Mouse (Mus musculus) liver, embryonic 14.5 days (tissue): ENCODE data around the gene 4930442H23Rik.

ENCODE experiments used
- CTCF ChIP-seq: IDR thresholded peaks from 2 replicates; pipeline ENCODE4 v1.5.1; 2016; ENCODE audit warnings: antibody characterized with exemption, low read depth, control low read depth
- EP300 ChIP-seq: IDR thresholded peaks from 2 replicates; pipeline ENCODE4 v1.6.1; 2016; ENCODE audit warnings: antibody characterized with exemption, low read depth

DNA sequence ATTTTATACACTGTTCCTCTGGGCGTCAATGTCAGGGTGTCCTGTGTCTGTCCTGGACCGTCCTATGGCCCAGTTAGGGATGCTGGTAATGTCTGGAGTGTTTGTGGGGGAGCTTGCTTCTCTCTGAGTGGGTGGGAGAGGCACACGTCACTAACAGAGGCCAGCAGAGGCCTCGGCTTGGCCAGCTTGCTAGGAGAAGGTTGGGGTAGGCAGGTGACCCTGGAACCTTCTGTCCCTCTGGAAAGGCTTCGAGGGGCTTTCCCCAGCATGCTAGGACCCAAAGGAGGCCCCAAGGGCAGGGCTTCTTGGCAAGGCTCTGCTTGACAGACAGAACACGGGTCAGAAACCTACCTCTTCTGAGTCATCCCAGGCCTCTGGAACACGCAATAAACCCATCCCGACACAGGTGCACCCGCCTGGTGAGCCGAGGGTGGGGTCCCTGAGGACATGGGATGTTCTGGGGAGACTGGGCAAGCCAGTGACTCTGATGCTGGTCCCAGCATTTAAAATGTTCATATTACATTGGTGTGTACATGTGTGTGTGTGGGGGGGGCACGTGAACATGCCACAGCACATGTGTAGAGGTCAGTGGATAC is 12.9 kb upstream of the 4930442H23Rik start:
- TF ChIP-seq CTCF = no peak
- TF ChIP-seq EP300 = no peak
